Mouse (Mus musculus) midbrain, embryonic 15.5 days (tissue): ENCODE measurements around the gene Fgf2. TPM values are rescaled to one million over a fixed set of nuclear protein-coding genes. Genes with fewer than 3 reads are reported as not detected.

ENCODE experiments used
- ATAC-seq: fragments of 200-750 bp; cut with Nextera tagmentation; replicated peaks from 2 replicates; pipeline ENCODE4 v1.8.0; 2017; ENCODE audit warnings: moderate TSS enrichment
- H3K27ac ChIP-seq: fragments of 300-500 bp; sonication (generic); 2 replicates; pipeline ENCODE4 v1.5.1; 2015; ENCODE audit warnings: mild to moderate bottlenecking, inconsistent platforms
- H3K27me3 ChIP-seq: fragments of 300-500 bp; sonication (generic); replicated peaks from 2 replicates; pipeline ENCODE4 v1.6.1; 2015; ENCODE audit warnings: inconsistent platforms
- H3K36me3 ChIP-seq: fragments of 300-500 bp; sonication (generic); replicated peaks from 2 replicates; pipeline ENCODE4 v1.6.1; 2015; ENCODE audit warnings: inconsistent platforms
- H3K4me1 ChIP-seq: fragments of 300-500 bp; sonication (generic); 2 replicates; pipeline ENCODE4 v1.6.1; 2015; ENCODE audit warnings: inconsistent platforms
- H3K4me2 ChIP-seq: fragments of 300-500 bp; sonication (generic); 2 replicates; pipeline ENCODE4 v1.6.1; 2015; ENCODE audit warnings: inconsistent platforms, mild to moderate bottlenecking, moderate library complexity
- H3K4me3 ChIP-seq: fragments of 300-500 bp; sonication (generic); 2 replicates; pipeline ENCODE4 v1.5.1; 2015; ENCODE audit warnings: mild to moderate bottlenecking, inconsistent platforms
- H3K9ac ChIP-seq: fragments of 300-500 bp; sonication (generic); 2 replicates; pipeline ENCODE4 v1.6.1; 2015; ENCODE audit warnings: mild to moderate bottlenecking, inconsistent platforms
- H3K9me3 ChIP-seq: fragments of 300-500 bp; sonication (generic); 2 replicates; pipeline ENCODE4 v1.6.1; 2016; ENCODE audit warnings: inconsistent platforms
- WGBS: fragments of 180-500 bp; shearing (Covaris S2); methylation state at CpG from one replicate; pipeline ENCODE4 v1.1.7; 2015; ENCODE audit warnings: mixed read lengths; 5-methylcytosine and 5-hydroxymethylcytosine counted together
- polyA plus RNA-seq: library from polyadenylated mRNA; unstranded; fragments of >200 nt; fragmentation: Nextera tagmentation; extraction: Ambion mirVana; gene quantifications from 2 replicates; pipeline ENCODE4 v1.2.1, GENCODE M21; 2015

Gene Fgf2
- polyA plus RNA-seq, result 0.34 and 0.51 TPM in 2 replicates

DNA sequence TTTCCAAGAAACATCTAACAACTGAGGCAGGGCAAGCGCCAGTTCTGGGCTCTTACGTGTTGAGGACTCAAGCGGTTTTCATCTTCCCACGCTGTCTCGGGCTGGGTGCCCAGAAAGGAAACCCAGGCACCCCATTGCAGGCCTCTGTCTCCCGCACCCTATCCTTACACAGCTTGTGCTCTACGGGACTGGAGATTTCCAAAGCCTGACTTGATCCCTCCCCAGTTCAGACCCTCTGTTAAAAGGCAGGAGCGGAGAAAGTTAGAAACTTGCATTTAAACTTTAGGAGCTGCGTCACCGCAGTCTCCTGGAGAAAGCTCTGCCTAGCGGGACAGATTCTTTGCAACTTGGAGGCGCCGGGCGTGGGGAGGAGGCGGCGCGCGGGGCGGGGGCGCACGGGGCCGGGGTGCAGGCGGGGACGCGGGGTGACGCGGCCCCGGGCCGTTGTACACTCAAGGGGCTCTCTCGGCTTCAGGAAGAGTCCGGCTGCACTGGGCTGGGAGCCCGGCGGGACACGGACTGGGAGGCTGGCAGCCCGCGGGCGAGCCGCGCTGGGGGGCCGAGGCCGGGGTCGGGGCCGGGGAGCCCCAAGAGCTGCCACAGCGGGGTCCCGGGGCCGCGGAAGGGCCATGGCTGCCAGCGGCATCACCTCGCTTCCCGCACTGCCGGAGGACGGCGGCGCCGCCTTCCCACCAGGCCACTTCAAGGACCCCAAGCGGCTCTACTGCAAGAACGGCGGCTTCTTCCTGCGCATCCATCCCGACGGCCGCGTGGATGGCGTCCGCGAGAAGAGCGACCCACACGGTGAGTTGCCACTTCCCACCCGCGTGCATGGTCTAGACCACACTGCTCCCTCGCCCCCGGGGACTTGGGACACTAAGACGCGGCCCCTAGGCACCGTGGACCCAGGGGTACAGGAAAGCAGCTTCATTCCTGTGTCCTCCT lies at the start of gene Fgf2:
Gene Fgf2, plus strand, starts transcription at position 126 of the 945 bp plus-strand sequence.
- H3K27ac ChIP-seq, result no peak within 1 kb of the TSS
- no peaks in the 10 kb centered on the region for H3K9me3 ChIP-seq
- under 1% methylated on average over 63 of the region's 75 CpGs for WGBS
- peak within 1 kb of the TSS; percentile 57 for H3K4me3 ChIP-seq
- H3K4me2 ChIP-seq, result peak within 1 kb of the TSS; percentile 100
- H3K36me3 ChIP-seq, result no peaks in the 10 kb centered on the region
- peaks cover 23% of the 10 kb centered on the region for H3K27me3 ChIP-seq
- peak; percentile 87 for ATAC-seq
- peaks cover 13% of the 10 kb centered on the region for H3K4me1 ChIP-seq
- peak within 1 kb of the TSS; percentile 33 for H3K9ac ChIP-seq

GRCm38 (mm10) chr3:37299470-37299869 lies 48.7 kb upstream of the Fgf2 start:
- Histone ChIP-seq H3K4me2 (no peak overlapping the region), H3K9ac (no peak overlapping the region), H3K9me3 (no peaks in the 10 kb centered on the region), H3K27me3 (no peaks in the 10 kb centered on the region), H3K27ac (no peak overlapping the region), H3K36me3 (no peaks in the 10 kb centered on the region), H3K4me1 (no peaks in the 10 kb centered on the region), H3K4me3 (no peak overlapping the region)
- no peak for ATAC-seq
- 70% methylated on average over 3 of the region's 3 CpGs for WGBS

GRCm38 (mm10) chr3:37302685-37303084 lies 45.5 kb upstream of the Fgf2 start:
- WGBS, result 39% methylated on average over 12 of the region's 12 CpGs
- Histone ChIP-seq H3K9ac (no peak overlapping the region), H3K36me3 (no peaks in the 10 kb centered on the region), H3K9me3 (no peaks in the 10 kb centered on the region), H3K4me2 (no peak overlapping the region), H3K4me3 (no peak overlapping the region), H3K4me1 (no peaks in the 10 kb centered on the region), H3K27ac (no peak overlapping the region), H3K27me3 (no peaks in the 10 kb centered on the region)
- ATAC-seq, result no peak

GRCm38 (mm10) chr3:37303392-37304139 lies 44.6 kb upstream of the Fgf2 start:
- H3K4me1 ChIP-seq, result no peaks in the 10 kb centered on the region
- no peak overlapping the region for H3K4me2 ChIP-seq
- no peaks in the 10 kb centered on the region for H3K9me3 ChIP-seq
- 76% methylated on average over 8 of the region's 8 CpGs for WGBS
- no peak overlapping the region for H3K27ac ChIP-seq
- ATAC-seq, result no peak
- H3K4me3 ChIP-seq, result no peak overlapping the region
- no peak overlapping the region for H3K9ac ChIP-seq
- no peaks in the 10 kb centered on the region for H3K36me3 ChIP-seq
- no peaks in the 10 kb centered on the region for H3K27me3 ChIP-seq

- no peaks in the 10 kb centered on the region for H3K36me3 ChIP-seq
- ATAC-seq, result no peak
- H3K4me2 ChIP-seq, result peak overlapping the region; percentile 74
- peaks cover 3% of the 10 kb centered on the region; the same call in 1 of the 2 replicates for H3K4me1 ChIP-seq
- WGBS, result 5% methylated on average over 10 of the region's 10 CpGs
- H3K9ac ChIP-seq, result peak overlapping the region; percentile 79
- peak overlapping the region; percentile 94 for H3K4me3 ChIP-seq
- no peaks in the 10 kb centered on the region for H3K9me3 ChIP-seq
- peak overlapping the region; percentile 77 for H3K27ac ChIP-seq
- no peaks in the 10 kb centered on the region for H3K27me3 ChIP-seq
These were observed 36.2 kb upstream of the Fgf2 start for GRCm38 (mm10) chr3:37311897-37312369.

GRCm38 (mm10) chr3:37312370-37312941 lies 35.7 kb upstream of the Fgf2 start, which contains the start of the genes Bbs12 and Cetn4:
TSS of gene Bbs12 (plus strand) at chr3:37312554.
TSS of gene Cetn4 (minus strand) at chr3:37312708.
- Histone ChIP-seq H3K4me2 (peak within 1 kb of the TSS; percentile 74), H3K27ac (peak within 1 kb of the TSS; percentile 77), H3K36me3 (no peaks in the 10 kb centered on the region), H3K4me3 (peak within 1 kb of the TSS; percentile 94), H3K9me3 (no peaks in the 10 kb centered on the region), H3K27me3 (no peaks in the 10 kb centered on the region), H3K9ac (peak within 1 kb of the TSS; percentile 79), H3K4me1 (peaks cover 3% of the 10 kb centered on the region; the same call in 1 of the 2 replicates)
- ATAC-seq, result peak; percentile 100
- WGBS, result under 1% methylated on average over 53 of the region's 54 CpGs

DNA sequence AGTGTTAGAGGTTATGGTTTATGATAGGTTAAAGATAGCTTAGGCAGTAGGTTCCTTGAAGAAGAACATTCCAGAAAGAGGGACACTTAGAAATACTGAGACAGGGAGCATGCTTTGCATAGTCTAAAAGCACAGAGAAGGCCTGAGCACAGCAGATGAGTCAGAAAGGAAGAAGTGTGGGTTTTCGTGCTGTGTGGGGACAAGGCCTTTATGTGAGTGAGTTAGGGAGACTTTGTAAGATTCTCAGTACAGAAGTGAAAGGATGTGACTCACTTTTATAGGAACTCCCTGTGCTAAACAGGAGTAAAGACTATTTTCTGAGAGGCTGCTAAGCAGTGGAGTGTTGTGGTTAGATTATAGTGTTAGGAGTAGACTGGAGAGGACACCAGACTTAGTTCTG lies 34.8 kb upstream of the Fgf2 start:
- no peak overlapping the region for H3K9ac ChIP-seq
- H3K4me3 ChIP-seq, result peak overlapping the region; percentile 94; the same call in 1 of the 2 replicates
- no peaks in the 10 kb centered on the region for H3K9me3 ChIP-seq
- peaks cover 3% of the 10 kb centered on the region; the same call in 1 of the 2 replicates for H3K4me1 ChIP-seq
- H3K36me3 ChIP-seq, result no peaks in the 10 kb centered on the region
- H3K27me3 ChIP-seq, result no peaks in the 10 kb centered on the region
- ATAC-seq, result no peak
- WGBS, result 38% methylated on average over 1 of the region's 1 CpGs
- no peak overlapping the region for H3K27ac ChIP-seq
- H3K4me2 ChIP-seq, result peak overlapping the region; percentile 74

DNA sequence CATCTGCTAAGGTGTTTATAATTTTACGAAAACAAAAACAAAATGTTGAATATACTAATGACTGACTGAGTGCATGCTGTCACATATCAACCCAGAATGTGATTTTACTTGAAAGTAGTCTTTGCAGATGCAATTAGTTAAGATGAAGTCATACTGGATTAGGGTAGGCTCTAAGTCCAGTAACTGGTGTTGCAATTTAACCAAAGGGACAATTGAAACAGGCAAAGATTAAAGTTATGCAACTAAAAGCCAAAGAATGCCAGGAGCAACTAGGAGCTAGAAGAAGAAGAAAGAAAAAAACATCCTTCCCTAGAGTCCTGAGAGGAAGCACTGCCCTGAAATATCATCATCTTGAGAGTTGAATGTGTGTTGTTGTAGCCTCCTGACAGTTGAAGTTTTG lies 31.9 kb upstream of the Fgf2 start:
- Histone ChIP-seq H3K36me3 (no peaks in the 10 kb centered on the region; the same call in 1 of the 2 replicates), H3K9ac (no peak overlapping the region), H3K4me3 (no peak overlapping the region), H3K4me2 (no peak overlapping the region), H3K27ac (no peak overlapping the region), H3K4me1 (peaks cover 3% of the 10 kb centered on the region; the same call in 1 of the 2 replicates), H3K9me3 (no peaks in the 10 kb centered on the region), H3K27me3 (no peaks in the 10 kb centered on the region)
- WGBS, result 98% methylated on average over 1 of the region's 1 CpGs
- ATAC-seq, result no peak

GRCm38 (mm10) chr3:37324310-37324709 lies 23.8 kb upstream of the Fgf2 start:
- H3K9ac ChIP-seq, result no peak overlapping the region
- no peaks in the 10 kb centered on the region for H3K4me1 ChIP-seq
- no peak overlapping the region for H3K4me3 ChIP-seq
- H3K36me3 ChIP-seq, result no peaks in the 10 kb centered on the region; the same call in 1 of the 2 replicates
- H3K27me3 ChIP-seq, result no peaks in the 10 kb centered on the region
- no peak overlapping the region for H3K4me2 ChIP-seq
- WGBS, result 50% methylated on average over 3 of the region's 3 CpGs
- H3K27ac ChIP-seq, result no peak overlapping the region
- no peaks in the 10 kb centered on the region for H3K9me3 ChIP-seq
- ATAC-seq, result no peak

- Histone ChIP-seq H3K4me3 (no peak overlapping the region), H3K9me3 (no peaks in the 10 kb centered on the region), H3K4me1 (no peaks in the 10 kb centered on the region), H3K36me3 (no peaks in the 10 kb centered on the region; the same call in 1 of the 2 replicates), H3K9ac (no peak overlapping the region), H3K27ac (no peak overlapping the region), H3K4me2 (no peak overlapping the region), H3K27me3 (no peaks in the 10 kb centered on the region)
- 85% methylated on average over 5 of the region's 5 CpGs for WGBS
- ATAC-seq, result no peak
These were observed 22.6 kb upstream of the Fgf2 start for GRCm38 (mm10) chr3:37325317-37326112.

GRCm38 (mm10) chr3:37326627-37327026 lies 21.5 kb upstream of the Fgf2 start:
- Histone ChIP-seq H3K27ac (no peak overlapping the region), H3K9me3 (no peaks in the 10 kb centered on the region)

More at GRCm38 (mm10) chr3:37326627-37327026, 21.5 kb upstream of the Fgf2 start:
- Histone ChIP-seq H3K4me3 (no peak overlapping the region), H3K4me2 (no peak overlapping the region), H3K27me3 (no peaks in the 10 kb centered on the region), H3K9ac (no peak overlapping the region), H3K4me1 (no peaks in the 10 kb centered on the region), H3K36me3 (no peaks in the 10 kb centered on the region)
- WGBS, result 97% methylated on average over 3 of the region's 3 CpGs
- no peak for ATAC-seq
